Comparison of ENCODE assay signal across 15 mouse cellular contexts in genomic region chr12:117727481-117728177, GRCm38 (mm10).
DNase-seq lines count a peak whose midpoint lies in the region; ATAC-seq and TF ChIP-seq lines count a peak whose summit lies in the region.
"Had no signal": no experiment of that assay in that cellular context is flagged by ENCODE, and none has a peak within 500 bp of the region (broad histone marks: within the 10 kb centered on the region; RNA-seq: fewer than 3 reads in every experiment).

No protein-coding gene starts in this region.

- H3K36me3 ChIP-seq in forebrain, embryonic 12.5 days (replicated peaks), result no peaks in the 10 kb centered on the region
- H3K36me3 ChIP-seq in forebrain, embryonic 10.5 days (replicated peaks), result 0 out of 2 replicates have a peak, but pooled peaks cover 4% of the 10 kb centered on the region
- H3K36me3 ChIP-seq in C2C12 (ENCODE audit: control insufficient read depth, insufficient read depth), result no peaks in the 10 kb centered on the region
- H3K36me3 ChIP-seq in hindbrain, embryonic 14.5 days (replicated peaks; ENCODE audit: control insufficient read depth, insufficient read depth), result peaks cover 63% of the 10 kb centered on the region
- H3K36me3 ChIP-seq: intestine, embryonic 15.5 days; limb, embryonic 15.5 days had no signal

- no peak overlapping the region for H3K4me3 ChIP-seq in forebrain, embryonic 12.5 days (replicated peaks)
- H3K4me3 ChIP-seq in forebrain, embryonic 10.5 days, result no peak overlapping the region
- H3K4me3 ChIP-seq in layer of hippocampus, adult 2 months, result no peak overlapping the region
- H3K4me3 ChIP-seq in C2C12 (ENCODE audit: insufficient read depth, poor library complexity, severe bottlenecking), result no peak overlapping the region
- H3K4me3 ChIP-seq in hindbrain, embryonic 14.5 days (replicated peaks; ENCODE audit: low read length), result no peak overlapping the region
- H3K4me3 ChIP-seq: intestine, embryonic 15.5 days; left cerebral cortex, adult 2 months; limb, embryonic 15.5 days had no signal

- H3K79me3 ChIP-seq in C2C12 (ENCODE audit: low read depth), result no peaks in the 10 kb centered on the region

- no peak for DNase-seq in forebrain, embryonic 10.5 days (ENCODE audit: extremely low spot score, low spot score)
- no peak for DNase-seq in layer of hippocampus, adult 2 months (ENCODE audit: low spot score in 2 of 2)
- no peak for DNase-seq in layer of hippocampus, postnatal 14 days (ENCODE audit: low spot score in 2 of 2)
- no peak for DNase-seq in hindbrain, embryonic 14.5 days (ENCODE audit: low spot score)
- no peak for DNase-seq in frontal cortex, postnatal 25 days (ENCODE audit: low spot score in 2 of 2)
- no peak for DNase-seq in frontal cortex, postnatal 36 days (ENCODE audit: low spot score in 2 of 2)
- DNase-seq: cerebellum, adult 9-10 months; lung, adult 2 months; lung, postnatal 4 days; right cerebral cortex, postnatal 25 days had no signal

- no peaks in the 10 kb centered on the region for H3K9me3 ChIP-seq in forebrain, embryonic 12.5 days
- H3K9me3 ChIP-seq in forebrain, embryonic 10.5 days, result no peaks in the 10 kb centered on the region
- H3K9me3 ChIP-seq in hindbrain, embryonic 14.5 days (ENCODE audit: control insufficient read depth, low read length), result no peaks in the 10 kb centered on the region
- H3K9me3 ChIP-seq: intestine, embryonic 15.5 days; limb, embryonic 15.5 days had no signal

- H3ac ChIP-seq in C2C12 (ENCODE audit: control insufficient read depth, insufficient read length, low read depth), result no peak overlapping the region

- 85% methylated on average over 8 of the region's 8 CpGs for WGBS in forebrain, embryonic 12.5 days
- 91% methylated on average over 8 of the region's 8 CpGs for WGBS in forebrain, embryonic 10.5 days
- 82% methylated on average over 8 of the region's 8 CpGs for WGBS in hindbrain, embryonic 14.5 days

- H3K4me1 ChIP-seq in forebrain, embryonic 12.5 days, result peaks cover 4% of the 10 kb centered on the region; the same call in 1 of the 2 replicates
- peaks cover 8% of the 10 kb centered on the region for H3K4me1 ChIP-seq in forebrain, embryonic 10.5 days
- no peaks in the 10 kb centered on the region; the same call in 1 of the 2 replicates for H3K4me1 ChIP-seq in hindbrain, embryonic 14.5 days (replicated peaks; ENCODE audit: control insufficient read depth, insufficient read depth, low read length)
- H3K4me1 ChIP-seq: intestine, embryonic 15.5 days; limb, embryonic 15.5 days had no signal

- H3K79me2 ChIP-seq in C2C12 (ENCODE audit: control insufficient read depth, insufficient read depth), result no peaks in the 10 kb centered on the region

- no peaks in the 10 kb centered on the region for H3K27me3 ChIP-seq in forebrain, embryonic 12.5 days
- H3K27me3 ChIP-seq in forebrain, embryonic 10.5 days (ENCODE audit: poor library complexity, severe bottlenecking), result no peaks in the 10 kb centered on the region
- H3K27me3 ChIP-seq in C2C12 (ENCODE audit: control insufficient read depth, insufficient read depth, insufficient read length), result no peaks in the 10 kb centered on the region
- no peaks in the 10 kb centered on the region for H3K27me3 ChIP-seq in hindbrain, embryonic 14.5 days (ENCODE audit: control insufficient read depth, insufficient read depth, low read length)
- H3K27me3 ChIP-seq: intestine, embryonic 15.5 days; limb, embryonic 15.5 days had no signal

- H3K27ac ChIP-seq in forebrain, embryonic 12.5 days, result no peak overlapping the region
- no peak overlapping the region for H3K27ac ChIP-seq in forebrain, embryonic 10.5 days
- peak overlapping the region; percentile 64 for H3K27ac ChIP-seq in layer of hippocampus, adult 2 months
- H3K27ac ChIP-seq in hindbrain, embryonic 14.5 days, result peak overlapping the region; percentile 40
- H3K27ac ChIP-seq: intestine, embryonic 15.5 days; left cerebral cortex, adult 2 months; limb, embryonic 15.5 days had no signal

- ATAC-seq in forebrain, embryonic 12.5 days (ENCODE audit: low FRiP score), result peak; percentile 27
- ATAC-seq in hindbrain, embryonic 14.5 days (ENCODE audit: low FRiP score), result 0 out of 2 replicates have a peak, but pooled peaks have one; percentile 5
- ATAC-seq: intestine, embryonic 15.5 days had no signal

- no peak overlapping the region for H3K4me2 ChIP-seq in forebrain, embryonic 12.5 days
- no peak overlapping the region for H3K4me2 ChIP-seq in hindbrain, embryonic 14.5 days (replicated peaks)
- H3K4me2 ChIP-seq: intestine, embryonic 15.5 days; limb, embryonic 15.5 days had no signal

- no peak overlapping the region for H3K9ac ChIP-seq in forebrain, embryonic 12.5 days
- no peak overlapping the region for H3K9ac ChIP-seq in hindbrain, embryonic 14.5 days
- H3K9ac ChIP-seq: intestine, embryonic 15.5 days; limb, embryonic 15.5 days had no signal

- TF ChIP-seq CTCF in layer of hippocampus, adult 2 months (conservative IDR thresholded peaks at IDR 0.05), result no peak
- TF ChIP-seq CTCF in C2C12 (IDR thresholded peaks at IDR 0.05; ENCODE audit: control insufficient read depth, insufficient read depth, insufficient read length), result no peak

TF ChIP-seq in C2C12, 6 proteins besides CTCF, POLR2A, EP300 and RAD21:
- no peak for TF ChIP-seq USF1 (IDR thresholded peaks at IDR 0.05; ENCODE audit: low read depth)
- no peak for TF ChIP-seq MAX (IDR thresholded peaks at IDR 0.05)
- TF ChIP-seq FOSL1 (IDR thresholded peaks at IDR 0.05; ENCODE audit: insufficient read depth, low read length, poor library complexity, severe bottlenecking), result peak; percentile 25
- no peak for TF ChIP-seq MYOD1 (IDR thresholded peaks at IDR 0.05; ENCODE audit: control insufficient read depth, insufficient read length, low read depth)
- peak; percentile 65 for TF ChIP-seq CEBPB (IDR thresholded peaks at IDR 0.05; ENCODE audit: low read depth)
- no peak for TF ChIP-seq MYOG (IDR thresholded peaks at IDR 0.05; ENCODE audit: control insufficient read depth, extremely low read depth, insufficient read length)

Comparison
In these comparisons a context has a peak if more than half of its experiments do, and no peak if none do; other contexts are left out.
1. H3K27ac ChIP-seq: peak in layer of hippocampus, adult 2 months (single experiment) and hindbrain, embryonic 14.5 days (single experiment); none in forebrain, embryonic 12.5 days (single experiment) and forebrain, embryonic 10.5 days (single experiment).